Mouse (Mus musculus): ENCODE measurements around the gene Prickle4. TPM values are rescaled to one million over a fixed set of nuclear protein-coding genes. Genes with fewer than 3 reads are reported as not detected.
"Not testable (repeated sequence)": the region's sequence is repeated elsewhere in the genome, so short reads cannot be mapped to it uniquely, and the experiment has no call there.

The Prickle4 gene
- polyA plus RNA-seq, 1 experiment from 2014 or later = 1.3 TPM

DNA sequence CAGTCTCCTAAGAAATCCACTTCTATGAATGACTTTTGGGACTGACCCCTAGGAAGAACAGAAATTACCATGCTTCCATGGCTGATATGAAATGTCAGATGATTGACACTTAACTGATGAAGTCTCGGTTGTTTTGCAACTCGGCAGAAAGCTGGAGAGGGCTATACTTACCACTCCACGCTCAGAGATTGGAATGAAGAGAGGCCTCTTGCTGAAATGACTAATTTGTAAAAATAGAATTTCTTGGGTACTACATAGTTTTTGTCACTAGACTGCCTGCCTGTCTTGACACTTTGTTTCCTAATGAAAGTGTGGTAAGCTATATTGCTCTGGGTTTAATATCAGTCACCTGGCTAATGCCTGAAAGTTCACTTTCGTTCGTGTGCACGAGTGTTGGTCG is 30.1 kb downstream of the Prickle4 start:
- Histone ChIP-seq H3K36me3 (ENCODE audit: control insufficient read depth, insufficient read depth, low read length) (no peaks in the 10 kb centered on the region), H3K4me3 (ENCODE audit: low read length) (no peak overlapping the region), H3K27me3 (ENCODE audit: control insufficient read depth, insufficient read depth, low read length) (no peaks in the 10 kb centered on the region), H3K9ac (ENCODE audit: low read depth, low read length) (no peak overlapping the region), H3K9me3 (ENCODE audit: control insufficient read depth, low read length) (no peaks in the 10 kb centered on the region), H3K27ac (ENCODE audit: low read depth, low read length) (no peak overlapping the region), H3K4me2 (replicated peaks; ENCODE audit: low read depth, low read length) (no peak overlapping the region), H3K4me1 (ENCODE audit: control insufficient read depth, insufficient read depth, low read length) (no peaks in the 10 kb centered on the region)
- 90% methylated on average over 7 of the region's 7 CpGs for WGBS
- no peak for ATAC-seq (ENCODE audit: low FRiP score, low TSS enrichment)

DNA sequence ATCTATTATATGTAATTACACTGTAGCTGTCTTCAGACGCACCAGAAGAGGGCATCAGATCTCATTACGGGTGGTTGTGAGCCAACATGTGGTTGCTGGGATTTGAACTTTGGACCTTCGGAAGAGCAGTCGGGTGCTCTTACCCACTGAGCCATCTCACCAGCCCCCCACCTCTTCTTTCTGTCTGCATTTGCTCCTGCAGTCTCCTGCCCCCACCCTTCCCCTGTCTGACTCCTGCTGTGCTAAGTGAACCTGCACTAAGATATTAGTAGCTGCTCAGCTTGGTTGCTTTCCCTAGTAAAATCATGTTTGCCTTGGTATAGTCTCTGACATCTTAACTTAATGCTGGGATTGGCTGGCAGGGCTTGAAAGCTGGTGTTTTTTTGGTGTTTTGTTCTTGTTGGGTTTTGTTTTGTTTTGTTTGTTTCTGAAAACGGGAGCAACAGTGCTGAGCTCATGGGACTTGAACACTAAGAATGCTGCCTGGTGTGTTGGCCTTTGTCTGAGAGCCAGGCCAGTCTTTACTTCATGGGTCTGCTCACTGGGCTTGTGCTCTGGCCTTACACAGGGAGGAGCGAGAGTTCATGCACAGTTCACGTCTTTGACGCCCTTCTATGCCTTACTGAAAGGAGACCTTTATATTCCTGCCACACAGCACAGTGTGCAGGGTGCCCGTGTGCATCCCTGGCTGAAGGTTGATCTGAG is 31.4 kb downstream of the Prickle4 start:
- no peak overlapping the region for H3K27ac ChIP-seq (ENCODE audit: low read depth, low read length)
- no peaks in the 10 kb centered on the region for H3K9me3 ChIP-seq (ENCODE audit: control insufficient read depth, low read length)
- ATAC-seq (ENCODE audit: low FRiP score, low TSS enrichment) = no peak
- no peaks in the 10 kb centered on the region for H3K36me3 ChIP-seq (ENCODE audit: control insufficient read depth, insufficient read depth, low read length)
- no peaks in the 10 kb centered on the region for H3K27me3 ChIP-seq (ENCODE audit: control insufficient read depth, insufficient read depth, low read length)
- H3K9ac ChIP-seq (ENCODE audit: low read depth, low read length) = no peak overlapping the region
- WGBS = 74% methylated on average over 9 of the region's 9 CpGs
- no peak overlapping the region for H3K4me3 ChIP-seq (ENCODE audit: low read length)
- H3K4me2 ChIP-seq (replicated peaks; ENCODE audit: low read depth, low read length) = no peak overlapping the region
- no peaks in the 10 kb centered on the region for H3K4me1 ChIP-seq (ENCODE audit: control insufficient read depth, insufficient read depth, low read length)

GRCm38 (mm10) chr17:47658741-47659243 is 35.7 kb downstream of the Prickle4 start:
- ATAC-seq (ENCODE audit: low FRiP score, low TSS enrichment) = no peak
- no peaks in the 10 kb centered on the region for H3K4me1 ChIP-seq (ENCODE audit: control insufficient read depth, insufficient read depth, low read length)
- H3K4me3 ChIP-seq (ENCODE audit: low read length) = no peak overlapping the region
- no peaks in the 10 kb centered on the region for H3K9me3 ChIP-seq (ENCODE audit: control insufficient read depth, low read length)
- H3K27me3 ChIP-seq (ENCODE audit: control insufficient read depth, insufficient read depth, low read length) = no peaks in the 10 kb centered on the region
- no peaks in the 10 kb centered on the region for H3K36me3 ChIP-seq (ENCODE audit: control insufficient read depth, insufficient read depth, low read length)
- no peak overlapping the region for H3K27ac ChIP-seq (ENCODE audit: low read depth, low read length)
- no peak overlapping the region for H3K9ac ChIP-seq (ENCODE audit: low read depth, low read length)
- H3K4me2 ChIP-seq (replicated peaks; ENCODE audit: low read depth, low read length) = no peak overlapping the region
- 87% methylated on average over 3 of the region's 3 CpGs for WGBS

- H3K4me3 ChIP-seq (ENCODE audit: low read length) = no peak overlapping the region
- WGBS = 82% methylated on average over 4 of the region's 4 CpGs
These were observed 36.6 kb downstream of the Prickle4 start for GRCm38 (mm10) chr17:47657901-47658300.

DNA sequence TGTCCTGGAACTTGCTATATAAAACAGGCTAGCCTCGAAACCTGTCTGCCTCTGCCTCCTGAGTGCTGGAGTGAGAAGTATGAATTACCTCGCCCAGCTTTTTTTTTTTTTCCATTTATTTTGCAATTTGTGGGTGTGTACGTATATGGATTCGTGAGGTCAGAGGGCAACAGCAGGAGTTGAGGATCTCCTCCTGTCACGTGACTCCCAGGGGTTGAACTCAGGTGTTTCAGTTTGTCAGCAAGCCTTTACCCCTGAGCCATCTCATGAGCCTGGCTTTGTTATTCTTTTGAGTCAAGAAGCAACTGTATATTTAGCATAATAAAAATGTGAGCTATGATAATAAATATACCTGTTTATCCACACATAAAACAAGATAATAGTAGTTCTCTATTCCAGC is 38.8 kb downstream of the Prickle4 start:
- Histone ChIP-seq H3K4me2 (replicated peaks; ENCODE audit: low read depth, low read length) (no peak overlapping the region), H3K27ac (ENCODE audit: low read depth, low read length) (no peak overlapping the region), H3K9me3 (ENCODE audit: control insufficient read depth, low read length) (no peaks in the 10 kb centered on the region), H3K9ac (ENCODE audit: low read depth, low read length) (no peak overlapping the region), H3K4me3 (ENCODE audit: low read length) (no peak overlapping the region), H3K27me3 (ENCODE audit: control insufficient read depth, insufficient read depth, low read length) (no peaks in the 10 kb centered on the region), H3K36me3 (ENCODE audit: control insufficient read depth, insufficient read depth, low read length) (no peaks in the 10 kb centered on the region; the same call in 1 of the 2 replicates), H3K4me1 (ENCODE audit: control insufficient read depth, insufficient read depth, low read length) (no peaks in the 10 kb centered on the region)
- WGBS = 81% methylated on average over 5 of the region's 5 CpGs
- ATAC-seq (ENCODE audit: low FRiP score, low TSS enrichment) = no peak

More at GRCm38 (mm10) chr17:47657901-47658300, 36.6 kb downstream of the Prickle4 start:
- ATAC-seq (ENCODE audit: low FRiP score, low TSS enrichment) = no peak
- Histone ChIP-seq H3K4me1 (ENCODE audit: control insufficient read depth, insufficient read depth, low read length) (no peaks in the 10 kb centered on the region), H3K9ac (ENCODE audit: low read depth, low read length) (no peak overlapping the region), H3K4me2 (replicated peaks; ENCODE audit: low read depth, low read length) (no peak overlapping the region), H3K36me3 (ENCODE audit: control insufficient read depth, insufficient read depth, low read length) (no peaks in the 10 kb centered on the region), H3K27ac (ENCODE audit: low read depth, low read length) (no peak overlapping the region), H3K27me3 (ENCODE audit: control insufficient read depth, insufficient read depth, low read length) (no peaks in the 10 kb centered on the region), H3K9me3 (ENCODE audit: control insufficient read depth, low read length) (no peaks in the 10 kb centered on the region)

DNA sequence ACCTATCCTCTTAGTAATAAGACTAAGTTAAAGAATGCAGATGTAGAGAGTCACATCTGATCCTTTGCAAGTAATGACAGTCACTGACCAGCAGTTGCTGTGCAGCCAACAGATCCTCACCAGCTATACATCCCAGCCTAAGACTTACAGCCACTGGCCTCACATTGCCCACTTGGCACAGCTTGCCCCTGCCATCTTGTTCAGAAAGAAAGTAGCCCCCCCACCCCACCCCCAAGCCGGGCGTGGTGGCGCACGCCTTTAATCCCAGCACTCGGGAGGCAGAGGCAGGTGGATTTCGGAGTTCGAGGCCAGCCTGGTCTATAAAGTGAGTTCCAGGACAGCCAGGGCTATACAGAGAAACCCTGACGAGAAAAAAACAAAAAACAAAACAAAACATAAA is 40.2 kb downstream of the Prickle4 start:
- H3K4me1 ChIP-seq (ENCODE audit: control insufficient read depth, insufficient read depth, low read length); ATAC-seq (ENCODE audit: low FRiP score, low TSS enrichment); H3K36me3 ChIP-seq (ENCODE audit: control insufficient read depth, insufficient read depth, low read length); H3K4me3 ChIP-seq (ENCODE audit: low read length); H3K9me3 ChIP-seq (ENCODE audit: control insufficient read depth, low read length); H3K27me3 ChIP-seq (ENCODE audit: control insufficient read depth, insufficient read depth, low read length); H3K27ac ChIP-seq (ENCODE audit: low read depth, low read length); H3K9ac ChIP-seq (ENCODE audit: low read depth, low read length); H3K4me2 ChIP-seq (replicated peaks; ENCODE audit: low read depth, low read length): not testable (repeated sequence)
- WGBS = 95% methylated on average over 8 of the region's 8 CpGs

- Histone ChIP-seq H3K4me2 (replicated peaks; ENCODE audit: low read depth, low read length) (no peak overlapping the region), H3K27ac (ENCODE audit: low read depth, low read length) (no peak overlapping the region), H3K9ac (ENCODE audit: low read depth, low read length) (no peak overlapping the region), H3K9me3 (ENCODE audit: control insufficient read depth, low read length) (no peaks in the 10 kb centered on the region), H3K36me3 (ENCODE audit: control insufficient read depth, insufficient read depth, low read length) (no peaks in the 10 kb centered on the region; the same call in 1 of the 2 replicates), H3K4me3 (ENCODE audit: low read length) (no peak overlapping the region), H3K27me3 (ENCODE audit: control insufficient read depth, insufficient read depth, low read length) (no peaks in the 10 kb centered on the region), H3K4me1 (ENCODE audit: control insufficient read depth, insufficient read depth, low read length) (no peaks in the 10 kb centered on the region)
- WGBS = 84% methylated on average over 2 of the region's 2 CpGs
- no peak for ATAC-seq (ENCODE audit: low FRiP score, low TSS enrichment)
These were observed 42.6 kb downstream of the Prickle4 start for GRCm38 (mm10) chr17:47651953-47652352.

DNA sequence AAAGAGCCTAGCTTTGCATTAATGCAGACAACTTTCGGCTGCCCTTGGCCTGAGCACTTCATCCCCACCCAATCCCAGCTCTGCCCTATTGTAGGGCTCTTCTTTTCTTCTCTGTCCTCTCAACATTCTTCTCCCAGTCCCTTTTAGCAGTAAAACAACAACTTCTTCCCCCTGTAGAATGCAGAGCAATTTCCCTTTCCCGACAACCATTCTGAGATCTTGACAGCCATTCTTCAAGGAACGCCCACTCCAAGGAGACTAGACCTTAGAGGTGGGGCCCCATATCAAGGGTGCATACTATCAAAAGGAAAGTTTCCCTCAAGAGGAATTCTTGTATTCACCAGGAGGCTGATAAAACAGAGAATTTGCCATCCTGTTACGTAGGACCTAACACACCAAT is 45.6 kb downstream of the Prickle4 start:
- WGBS = 63% methylated on average over 4 of the region's 4 CpGs

GRCm38 (mm10) chr17:47646683-47647082 is 47.9 kb downstream of the Prickle4 start:
- H3K4me3 ChIP-seq (ENCODE audit: low read length) = no peak overlapping the region
- no peak overlapping the region for H3K9ac ChIP-seq (ENCODE audit: low read depth, low read length)
- H3K4me2 ChIP-seq (replicated peaks; ENCODE audit: low read depth, low read length) = no peak overlapping the region
- no peaks in the 10 kb centered on the region for H3K4me1 ChIP-seq (ENCODE audit: control insufficient read depth, insufficient read depth, low read length)
- 90% methylated on average over 1 of the region's 1 CpGs for WGBS
- H3K27me3 ChIP-seq (ENCODE audit: control insufficient read depth, insufficient read depth, low read length) = no peaks in the 10 kb centered on the region
- H3K27ac ChIP-seq (ENCODE audit: low read depth, low read length) = no peak overlapping the region
- H3K36me3 ChIP-seq (ENCODE audit: control insufficient read depth, insufficient read depth, low read length) = no peaks in the 10 kb centered on the region; the same call in 1 of the 2 replicates
- no peaks in the 10 kb centered on the region for H3K9me3 ChIP-seq (ENCODE audit: control insufficient read depth, low read length)
- ATAC-seq (ENCODE audit: low FRiP score, low TSS enrichment) = no peak

More for the DNA sequence above, 45.6 kb downstream of the Prickle4 start:
- Histone ChIP-seq H3K36me3 (ENCODE audit: control insufficient read depth, insufficient read depth, low read length) (no peaks in the 10 kb centered on the region; the same call in 1 of the 2 replicates), H3K4me1 (ENCODE audit: control insufficient read depth, insufficient read depth, low read length) (no peaks in the 10 kb centered on the region), H3K4me2 (replicated peaks; ENCODE audit: low read depth, low read length) (no peak overlapping the region), H3K27me3 (ENCODE audit: control insufficient read depth, insufficient read depth, low read length) (no peaks in the 10 kb centered on the region), H3K27ac (ENCODE audit: low read depth, low read length) (no peak overlapping the region), H3K9ac (ENCODE audit: low read depth, low read length) (no peak overlapping the region), H3K9me3 (ENCODE audit: control insufficient read depth, low read length) (no peaks in the 10 kb centered on the region), H3K4me3 (ENCODE audit: low read length) (no peak overlapping the region)
- no peak for ATAC-seq (ENCODE audit: low FRiP score, low TSS enrichment)
